Mouse (Mus musculus): ENCODE data around the gene Pde9a.
A peak's percentile ranks its signal among the peaks of the same experiment; 100 is the strongest.

Pde9a gene

DNA sequence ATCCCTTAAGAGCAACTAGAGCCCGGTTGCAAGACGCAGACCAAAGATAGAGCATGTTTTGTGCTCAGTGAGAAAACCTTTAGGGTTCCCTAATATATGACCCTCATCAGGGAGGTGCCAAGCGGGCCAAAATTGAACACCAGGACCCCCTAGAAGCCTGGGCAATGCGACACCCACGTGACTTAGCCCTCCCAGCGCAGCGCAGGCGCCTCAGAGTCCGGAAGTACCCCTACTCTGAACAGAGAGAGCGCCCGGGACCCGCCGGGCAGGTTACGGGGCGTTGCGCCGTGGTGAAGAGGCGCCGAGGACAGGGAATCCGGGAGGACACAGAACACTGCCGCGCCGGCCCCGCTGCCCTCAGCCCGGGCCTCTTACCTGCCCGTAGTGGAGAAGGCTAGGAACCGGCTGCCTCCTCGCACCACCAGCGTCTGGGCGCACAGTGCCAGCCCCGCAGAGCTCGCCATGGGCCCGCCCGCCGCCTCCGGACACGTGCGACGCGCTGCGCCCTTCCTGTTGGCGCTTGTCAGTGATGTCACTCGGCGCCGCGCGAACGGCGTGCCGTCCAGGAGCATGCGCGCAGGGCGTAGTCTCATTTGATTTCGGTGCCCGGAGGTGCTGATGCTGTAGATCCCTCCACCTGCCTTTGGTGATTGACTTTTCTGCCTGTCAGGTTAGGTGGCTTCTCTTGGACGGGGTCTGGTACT, 125.9 kb downstream of the Pde9a start:
- DNase-seq (ENCODE audit: low spot score in 2 of 2): peak; percentile 79 to 89

DNA sequence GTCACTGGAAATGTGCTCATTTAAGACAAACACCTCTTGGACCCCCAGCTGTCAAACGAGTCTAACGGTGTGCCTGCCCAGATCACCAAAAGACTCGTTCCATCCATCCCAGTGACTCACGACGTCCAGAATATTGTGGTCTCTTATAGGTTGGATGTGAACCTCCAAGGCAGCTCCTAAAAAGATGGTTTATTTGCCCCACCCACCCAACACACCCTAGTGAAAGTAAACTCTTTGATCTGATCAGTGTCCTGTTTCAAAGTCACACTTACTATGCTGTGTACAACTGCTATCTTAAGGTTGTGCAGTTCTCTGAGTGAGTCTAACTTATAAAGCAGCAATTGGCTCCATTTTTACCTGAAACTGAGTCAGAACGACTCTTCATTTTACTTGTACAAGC, 126.6 kb downstream of the Pde9a start:
- no peak for DNase-seq (ENCODE audit: low spot score in 2 of 2)

DNA sequence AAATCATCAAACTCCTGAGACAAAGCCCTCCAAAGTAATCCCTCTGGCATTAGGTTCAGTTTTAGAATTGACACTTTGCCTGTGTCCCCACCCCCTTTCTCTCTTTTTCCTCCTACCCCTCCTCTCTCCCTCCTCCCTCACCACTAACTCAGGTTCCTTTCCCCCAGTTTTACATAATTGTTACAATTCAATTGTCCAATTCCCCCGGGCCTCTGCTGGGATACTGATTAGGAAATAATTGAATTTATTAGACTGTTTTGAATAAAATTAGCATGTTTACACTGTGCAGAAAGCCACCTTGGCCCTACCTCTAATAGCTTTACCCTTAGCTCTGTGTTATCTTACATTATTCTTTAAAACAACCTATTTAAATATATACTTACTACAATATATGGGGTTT, 128.7 kb downstream of the Pde9a start:
- no peak for DNase-seq (ENCODE audit: low spot score in 2 of 2)

DNA sequence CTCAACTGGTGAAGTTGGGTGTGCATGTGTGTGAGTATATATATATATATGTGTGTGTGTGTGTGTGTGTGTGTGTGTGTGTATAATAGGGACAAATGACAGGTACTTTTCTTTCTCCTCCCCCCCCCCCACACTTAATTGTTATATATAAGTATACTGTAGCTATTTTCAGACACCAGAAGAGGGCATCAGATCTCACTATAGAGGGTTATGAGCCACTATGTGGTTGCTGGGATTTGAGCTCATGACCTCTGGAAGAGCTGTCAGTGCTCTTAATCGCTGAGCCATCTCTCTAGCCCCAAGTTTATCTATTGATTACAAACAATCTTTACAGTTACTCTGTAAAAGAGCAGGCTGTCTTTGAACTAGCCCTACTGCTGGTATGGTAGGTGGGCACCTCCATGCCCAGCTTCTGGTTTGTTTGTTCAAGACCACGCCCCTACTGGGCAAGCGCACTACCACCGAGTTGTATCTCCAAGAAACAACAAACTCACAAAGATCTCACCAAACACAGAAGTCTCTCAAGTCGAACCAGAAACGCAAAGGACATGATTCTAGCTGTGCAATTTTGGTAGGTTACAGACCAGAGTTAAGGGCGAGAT, 133.4 kb downstream of the Pde9a start:
- DNase-seq (ENCODE audit: low spot score in 2 of 2): no peak

DNA sequence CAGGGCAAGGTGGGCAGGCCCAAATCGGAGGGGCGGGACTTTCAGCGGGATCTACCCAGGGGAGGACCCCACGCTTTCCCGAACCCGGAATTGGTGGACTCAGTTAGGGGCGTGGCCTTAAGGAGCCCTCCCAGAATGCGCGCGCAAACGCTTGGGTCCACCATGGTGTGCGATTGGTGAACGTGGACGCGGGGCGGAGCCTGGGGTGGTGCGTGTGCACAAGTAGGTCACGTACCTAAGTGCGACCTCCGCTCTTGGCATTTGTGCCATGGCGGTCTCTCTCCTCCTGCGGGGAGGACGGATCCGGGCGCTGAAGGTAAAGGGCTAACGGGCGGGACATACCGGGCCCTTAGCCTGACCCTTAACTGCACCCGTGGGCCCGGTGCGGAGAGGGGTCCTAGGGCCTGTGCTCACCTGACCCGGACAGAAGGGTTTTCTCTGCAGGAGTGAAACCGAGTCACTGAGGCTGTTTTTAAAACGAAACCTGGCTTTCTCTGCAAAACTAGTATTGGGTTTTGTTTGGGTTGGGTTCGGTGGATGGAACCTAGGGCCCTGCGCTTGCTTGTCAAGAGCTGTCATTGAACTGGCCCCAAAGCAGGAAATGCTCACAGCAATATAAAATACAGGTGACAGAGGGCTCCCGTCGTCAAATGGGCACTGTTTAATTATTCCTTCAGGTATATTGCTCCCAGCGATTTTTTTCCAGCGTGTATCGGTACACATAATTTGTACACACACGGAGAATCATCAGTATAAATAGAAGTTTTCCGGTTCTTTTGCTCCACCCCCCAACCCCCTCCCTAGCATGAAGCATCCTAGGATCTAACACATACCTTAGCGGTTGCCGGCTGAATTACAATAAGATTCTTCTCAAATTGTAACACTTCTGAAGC, 134.2 kb downstream of the Pde9a start, which contains the start of the genes Wdr4 and Ndufv3:
Gene Wdr4, minus strand, starts transcription at position 35 of the 893 bp plus-strand sequence.
Gene Ndufv3, plus strand, starts transcription at position 170 of the 893 bp plus-strand sequence.
- DNase-seq (ENCODE audit: low spot score in 2 of 2): peak; percentile 98

DNA sequence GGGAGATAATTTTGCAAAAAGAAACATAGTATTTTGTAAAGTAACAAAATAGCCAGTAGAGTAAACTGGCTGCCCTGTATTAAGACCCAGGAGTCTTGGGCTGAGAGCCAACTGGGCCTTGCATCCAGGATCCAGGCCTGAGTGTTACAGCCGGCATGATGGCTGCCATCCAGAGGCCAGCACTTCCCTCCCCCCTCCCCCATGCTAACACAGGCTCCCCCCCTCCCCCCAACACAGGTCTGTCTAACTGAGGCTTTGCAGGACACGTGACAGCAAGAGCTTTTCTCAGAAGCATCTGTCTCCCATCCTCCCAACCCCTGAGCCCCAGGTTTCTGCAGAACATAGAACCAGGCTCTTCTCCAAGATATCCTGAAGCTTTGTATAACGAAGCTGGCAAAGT, 134.9 kb downstream of the Pde9a start:
- no peak for DNase-seq (ENCODE audit: low spot score in 2 of 2)

DNA sequence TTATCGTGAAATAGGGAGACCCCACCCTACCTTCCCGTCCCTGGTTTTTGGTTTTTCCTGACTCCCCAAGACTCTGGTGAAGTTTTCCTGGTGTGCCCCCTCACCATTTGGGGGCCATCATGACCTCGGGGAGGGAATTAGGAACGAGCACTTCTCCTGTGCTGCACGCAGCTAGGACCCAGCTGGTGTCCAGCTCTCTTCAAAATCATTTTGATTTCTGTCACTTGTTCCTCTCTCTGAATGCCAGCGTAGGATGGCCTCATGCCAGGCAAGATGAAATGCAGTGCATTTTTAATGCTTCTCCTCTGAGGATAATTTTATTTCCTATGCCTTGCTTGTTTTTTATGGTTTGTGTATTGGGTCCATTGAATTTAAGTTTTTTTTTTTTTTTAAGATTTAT, 135.9 kb downstream of the Pde9a start:
- no peak for DNase-seq (ENCODE audit: low spot score in 2 of 2)

DNA sequence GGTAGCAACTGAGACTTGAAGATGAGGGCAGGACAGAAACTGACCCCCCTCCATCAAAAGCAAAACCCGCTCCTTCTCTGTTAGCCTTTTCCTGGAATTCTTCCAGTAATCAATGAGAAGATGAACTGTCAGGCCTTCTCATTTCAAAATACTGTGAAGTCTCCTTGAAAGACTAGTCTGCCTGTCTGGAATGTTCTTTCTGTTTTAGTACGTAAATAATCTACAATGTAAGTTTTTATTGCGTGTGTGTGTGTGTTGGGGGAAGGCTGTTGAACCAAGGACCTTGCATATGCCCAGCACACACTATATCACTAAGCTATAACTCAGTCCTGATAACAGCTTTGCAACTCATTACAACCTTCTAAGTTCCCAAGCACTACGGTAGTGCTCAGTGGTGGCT, 139.1 kb downstream of the Pde9a start:
- no peak for DNase-seq (ENCODE audit: low spot score in 2 of 2)

DNA sequence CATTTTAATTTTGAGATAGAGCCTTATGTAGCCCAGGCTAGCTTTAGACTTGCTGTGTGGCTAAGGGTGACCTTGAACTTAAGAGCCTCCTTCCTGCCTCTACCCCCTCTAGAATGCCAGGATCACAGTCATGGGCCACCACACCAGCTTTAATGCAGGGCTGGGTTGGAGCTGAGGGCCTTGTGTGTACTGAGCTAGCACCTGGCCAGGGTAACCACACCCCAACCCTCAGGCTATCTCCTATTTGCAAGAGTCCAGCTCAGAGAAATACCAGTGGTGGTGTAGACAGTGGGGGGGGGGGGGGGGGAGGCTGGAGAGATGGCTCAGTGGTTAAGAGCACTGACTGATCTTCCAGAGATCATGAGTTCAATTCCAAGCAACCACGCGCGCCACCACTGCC, 139.8 kb downstream of the Pde9a start:
- no peak for DNase-seq (ENCODE audit: low spot score in 2 of 2)
